Mouse (Mus musculus): ENCODE results near the gene Dennd2c.
A peak's percentile ranks its signal among the peaks of the same experiment; 100 is the strongest.
"Not testable (repeated sequence)": the region's sequence is repeated elsewhere in the genome, so short reads cannot be mapped to it uniquely, and the experiment has no call there.

Dennd2c gene

GRCm38 (mm10) chr3:103204445-103204844, 102.0 kb downstream of the Dennd2c start:
- Histone ChIP-seq H3K36me3 (ENCODE audit: insufficient read depth, low read length) (peaks cover 13% of the 10 kb centered on the region), H3K4me3 (replicated peaks; ENCODE audit: low read length) (no peak overlapping the region), H3K4me1 (replicated peaks; ENCODE audit: low read depth, low read length) (peaks cover 64% of the 10 kb centered on the region), H3K9me3 (ENCODE audit: low read length) (peaks cover 24% of the 10 kb centered on the region), H3K27me3 (ENCODE audit: insufficient read depth, low read length) (no peaks in the 10 kb centered on the region)
- TF ChIP-seq CTCF (conservative IDR thresholded peaks at IDR 0.05; ENCODE audit: low read length) (no peak), NANOG (IDR thresholded peaks at IDR 0.05; ENCODE audit: borderline replicate concordance, low read length) (no peak), POU5F1 (IDR thresholded peaks at IDR 0.05; ENCODE audit: borderline replicate concordance, low read length) (no peak)

DNA sequence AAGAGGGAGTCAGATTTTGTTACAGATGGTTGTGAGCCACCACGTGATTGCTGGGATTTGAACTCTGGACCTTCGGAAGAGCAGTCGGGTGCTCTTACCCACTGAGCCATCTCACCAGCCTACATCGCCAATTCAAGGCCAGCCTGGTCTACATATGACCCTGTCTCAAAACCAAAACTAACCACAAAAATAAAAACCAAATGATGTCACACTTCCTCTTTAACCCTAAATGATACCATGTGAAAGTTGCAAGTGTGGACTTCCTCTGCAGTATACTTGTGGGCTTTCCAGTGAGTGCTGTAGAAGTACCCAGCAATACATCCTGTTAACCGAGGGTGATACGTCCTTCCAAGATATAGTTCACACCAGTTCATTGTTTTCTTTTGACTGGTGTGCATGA, 104.0 kb downstream of the Dennd2c start:
- Histone ChIP-seq H3K36me3 (ENCODE audit: insufficient read depth, low read length) (peaks cover 24% of the 10 kb centered on the region), H3K4me3 (replicated peaks; ENCODE audit: low read length) (peak overlapping the region; percentile 39; the same call in 1 of the 2 replicates), H3K27me3 (ENCODE audit: insufficient read depth, low read length) (no peaks in the 10 kb centered on the region), H3K9me3 (ENCODE audit: low read length) (peaks cover 25% of the 10 kb centered on the region), H3K4me1 (replicated peaks; ENCODE audit: low read depth, low read length) (peaks cover 61% of the 10 kb centered on the region)
- TF ChIP-seq POU5F1 (IDR thresholded peaks at IDR 0.05; ENCODE audit: borderline replicate concordance, low read length) (no peak), CTCF (conservative IDR thresholded peaks at IDR 0.05; ENCODE audit: low read length) (no peak), NANOG (IDR thresholded peaks at IDR 0.05; ENCODE audit: borderline replicate concordance, low read length) (no peak)

DNA sequence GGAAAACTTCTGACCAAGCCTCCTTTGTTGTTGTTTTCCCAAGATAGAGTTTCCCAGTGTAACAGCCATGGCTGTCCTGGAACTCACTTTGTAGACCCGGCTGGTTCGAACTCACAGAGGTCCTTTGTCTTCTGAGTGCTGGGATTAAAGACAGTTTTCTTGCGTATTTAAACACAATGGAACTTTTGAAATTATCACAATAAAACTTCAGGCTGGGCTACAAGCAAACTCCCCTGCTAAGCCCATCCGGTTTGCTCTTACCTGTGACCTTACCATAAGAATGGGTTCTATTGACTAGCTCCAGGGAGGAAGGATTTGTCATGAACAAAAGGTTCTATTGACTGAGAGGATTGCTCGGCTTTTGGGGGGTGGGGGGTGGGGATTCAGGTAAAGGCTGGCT, 105.3 kb downstream of the Dennd2c start:
- Histone ChIP-seq H3K9me3 (ENCODE audit: low read length) (peaks cover 37% of the 10 kb centered on the region), H3K4me1 (replicated peaks; ENCODE audit: low read depth, low read length) (peaks cover 68% of the 10 kb centered on the region), H3K4me3 (replicated peaks; ENCODE audit: low read length) (peak overlapping the region; percentile 39; the same call in 1 of the 2 replicates), H3K27me3 (ENCODE audit: insufficient read depth, low read length) (no peaks in the 10 kb centered on the region), H3K36me3 (ENCODE audit: insufficient read depth, low read length) (peaks cover 32% of the 10 kb centered on the region)
- TF ChIP-seq CTCF (conservative IDR thresholded peaks at IDR 0.05; ENCODE audit: low read length) (no peak), POU5F1 (IDR thresholded peaks at IDR 0.05; ENCODE audit: borderline replicate concordance, low read length) (0 out of 2 replicates have a peak, but pooled peaks have one; percentile 13), NANOG (IDR thresholded peaks at IDR 0.05; ENCODE audit: borderline replicate concordance, low read length) (peak; percentile 92)

GRCm38 (mm10) chr3:103208237-103208636, 105.8 kb downstream of the Dennd2c start:
- H3K4me1 ChIP-seq (replicated peaks; ENCODE audit: low read depth, low read length) = peaks cover 72% of the 10 kb centered on the region
- H3K4me3 ChIP-seq (replicated peaks; ENCODE audit: low read length) = 0 out of 2 replicates have a peak overlapping the region, but pooled peaks have one; percentile 5
- peaks cover 42% of the 10 kb centered on the region for H3K9me3 ChIP-seq (ENCODE audit: low read length)
- H3K27me3 ChIP-seq (ENCODE audit: insufficient read depth, low read length) = no peaks in the 10 kb centered on the region
- H3K36me3 ChIP-seq (ENCODE audit: insufficient read depth, low read length) = peaks cover 32% of the 10 kb centered on the region
- TF ChIP-seq POU5F1 (IDR thresholded peaks at IDR 0.05; ENCODE audit: borderline replicate concordance, low read length) = no peak
- TF ChIP-seq CTCF (conservative IDR thresholded peaks at IDR 0.05; ENCODE audit: low read length) = no peak
- TF ChIP-seq NANOG (IDR thresholded peaks at IDR 0.05; ENCODE audit: borderline replicate concordance, low read length) = no peak

- peaks cover 68% of the 10 kb centered on the region for H3K9me3 ChIP-seq (ENCODE audit: low read length)
- no peak for TF ChIP-seq NANOG (IDR thresholded peaks at IDR 0.05; ENCODE audit: borderline replicate concordance, low read length)
- TF ChIP-seq CTCF (conservative IDR thresholded peaks at IDR 0.05; ENCODE audit: low read length) = no peak
- TF ChIP-seq POU5F1 (IDR thresholded peaks at IDR 0.05; ENCODE audit: borderline replicate concordance, low read length) = no peak
- peaks cover 73% of the 10 kb centered on the region for H3K4me1 ChIP-seq (replicated peaks; ENCODE audit: low read depth, low read length)
- no peak overlapping the region for H3K4me3 ChIP-seq (replicated peaks; ENCODE audit: low read length)
- H3K27me3 ChIP-seq (ENCODE audit: insufficient read depth, low read length) = no peaks in the 10 kb centered on the region
- H3K36me3 ChIP-seq (ENCODE audit: insufficient read depth, low read length) = peaks cover 32% of the 10 kb centered on the region
Measured at GRCm38 (mm10) chr3:103211101-103211500, 108.7 kb downstream of the Dennd2c start.

DNA sequence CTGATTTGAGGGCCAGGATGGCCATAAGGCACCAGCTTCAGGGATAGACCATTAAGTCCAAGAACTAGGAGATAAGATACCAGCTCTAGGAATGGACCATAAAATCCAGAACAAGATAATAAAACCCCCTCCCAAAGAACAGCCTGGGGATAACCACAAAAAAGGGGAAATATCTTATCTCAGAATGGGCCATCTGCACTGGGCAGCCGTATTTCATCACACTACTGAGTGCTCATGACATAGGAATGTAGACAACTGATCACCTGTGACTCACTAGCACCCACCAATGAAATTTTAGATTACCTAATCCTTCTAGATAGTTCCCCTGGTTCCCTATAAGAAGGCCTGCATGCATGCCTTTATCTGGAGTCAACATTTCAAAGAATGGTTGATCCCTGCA, 109.7 kb downstream of the Dennd2c start:
- no peak overlapping the region for H3K4me3 ChIP-seq (replicated peaks; ENCODE audit: low read length)
- peaks cover 75% of the 10 kb centered on the region for H3K9me3 ChIP-seq (ENCODE audit: low read length)
- TF ChIP-seq POU5F1 (IDR thresholded peaks at IDR 0.05; ENCODE audit: borderline replicate concordance, low read length) (no peak), CTCF (conservative IDR thresholded peaks at IDR 0.05; ENCODE audit: low read length) (no peak), NANOG (IDR thresholded peaks at IDR 0.05; ENCODE audit: borderline replicate concordance, low read length) (no peak)
- H3K27me3 ChIP-seq (ENCODE audit: insufficient read depth, low read length) = no peaks in the 10 kb centered on the region
- H3K4me1 ChIP-seq (replicated peaks; ENCODE audit: low read depth, low read length) = peaks cover 64% of the 10 kb centered on the region
- H3K36me3 ChIP-seq (ENCODE audit: insufficient read depth, low read length) = peaks cover 32% of the 10 kb centered on the region

DNA sequence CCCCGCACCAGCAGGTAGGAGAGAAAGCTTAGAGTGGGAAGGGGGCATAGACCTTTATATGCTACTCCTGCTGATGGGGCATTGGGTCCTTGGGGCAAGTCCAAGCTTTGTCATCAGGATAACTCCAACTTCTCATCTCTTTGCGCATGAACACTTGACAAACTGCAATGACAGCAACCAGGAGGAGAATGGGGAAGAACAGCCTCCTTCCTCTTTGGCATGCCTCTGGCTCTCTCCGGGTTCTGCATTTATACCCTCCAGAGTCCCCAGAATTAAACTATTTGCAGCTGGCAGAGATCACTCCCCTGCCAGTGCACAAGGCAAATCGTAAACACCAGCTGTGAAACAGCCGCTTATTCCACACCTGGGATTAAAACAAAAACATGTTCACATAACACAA, 111.1 kb downstream of the Dennd2c start:
- H3K9me3 ChIP-seq (ENCODE audit: low read length) = peaks cover 86% of the 10 kb centered on the region

DNA sequence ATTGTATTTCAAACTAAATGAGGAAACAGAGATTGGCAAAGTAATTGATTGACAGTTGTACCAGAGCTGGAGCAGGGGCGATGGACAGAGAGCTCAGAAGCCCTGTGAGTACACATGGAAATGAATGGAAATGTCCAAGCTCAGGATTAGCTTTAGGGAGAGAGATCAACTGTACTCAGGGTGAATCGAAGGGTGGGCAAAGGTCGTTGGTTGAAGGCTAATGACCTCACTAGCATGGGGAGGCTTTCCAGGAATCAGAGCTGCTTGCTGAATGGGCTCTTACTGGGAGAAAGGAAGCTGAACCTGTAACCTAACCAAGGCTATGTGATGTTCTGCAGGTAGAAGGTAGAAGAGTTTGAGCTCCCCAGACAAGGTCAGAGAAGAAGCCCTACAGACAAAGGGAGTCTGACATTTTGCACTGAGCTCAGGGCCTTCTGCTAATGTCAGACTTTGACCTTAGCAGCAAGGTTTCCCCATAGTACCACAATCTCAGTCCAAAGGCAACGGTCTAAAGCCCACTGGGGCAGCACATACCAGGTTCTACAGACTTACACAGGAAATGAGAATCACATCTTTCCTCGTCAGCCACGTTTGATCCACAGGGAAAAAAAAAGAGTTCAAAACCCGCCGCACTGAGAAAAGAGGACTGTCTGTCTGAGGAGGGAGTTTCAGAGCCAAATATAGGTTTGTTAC, 112.3 kb downstream of the Dennd2c start:
- Histone ChIP-seq H3K4me3 (replicated peaks; ENCODE audit: low read length) (no peak overlapping the region), H3K27me3 (ENCODE audit: insufficient read depth, low read length) (no peaks in the 10 kb centered on the region), H3K36me3 (ENCODE audit: insufficient read depth, low read length) (peaks cover 22% of the 10 kb centered on the region), H3K9me3 (ENCODE audit: low read length) (peaks cover 89% of the 10 kb centered on the region), H3K4me1 (replicated peaks; ENCODE audit: low read depth, low read length) (peaks cover 55% of the 10 kb centered on the region)
- TF ChIP-seq POU5F1 (IDR thresholded peaks at IDR 0.05; ENCODE audit: borderline replicate concordance, low read length) = no peak
- no peak for TF ChIP-seq CTCF (conservative IDR thresholded peaks at IDR 0.05; ENCODE audit: low read length)
- no peak for TF ChIP-seq NANOG (IDR thresholded peaks at IDR 0.05; ENCODE audit: borderline replicate concordance, low read length)

More for the DNA sequence above, 111.1 kb downstream of the Dennd2c start:
- Histone ChIP-seq H3K4me3 (replicated peaks; ENCODE audit: low read length) (no peak overlapping the region), H3K4me1 (replicated peaks; ENCODE audit: low read depth, low read length) (peaks cover 61% of the 10 kb centered on the region), H3K36me3 (ENCODE audit: insufficient read depth, low read length) (peaks cover 32% of the 10 kb centered on the region), H3K27me3 (ENCODE audit: insufficient read depth, low read length) (no peaks in the 10 kb centered on the region)
- TF ChIP-seq CTCF (conservative IDR thresholded peaks at IDR 0.05; ENCODE audit: low read length) (no peak), POU5F1 (IDR thresholded peaks at IDR 0.05; ENCODE audit: borderline replicate concordance, low read length) (no peak), NANOG (IDR thresholded peaks at IDR 0.05; ENCODE audit: borderline replicate concordance, low read length) (no peak)

DNA sequence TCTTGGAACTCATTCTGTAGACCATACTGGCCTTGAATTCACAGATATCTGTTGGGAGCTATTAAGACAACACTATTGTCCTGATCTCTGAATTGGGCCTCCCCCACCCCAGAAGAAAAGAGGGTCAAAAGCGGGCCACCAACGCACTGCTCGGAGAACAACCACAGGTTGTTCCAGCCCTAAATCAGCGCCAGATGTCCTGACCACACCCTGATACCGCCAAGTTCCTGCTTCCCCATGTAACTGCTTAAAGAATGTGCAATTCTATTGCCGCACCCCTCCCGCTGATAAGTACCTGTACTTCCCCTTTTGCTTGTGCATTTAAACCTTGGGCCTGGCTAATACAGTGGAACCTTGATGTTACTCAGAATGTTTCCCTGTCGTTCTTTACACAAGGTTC, 113.0 kb downstream of the Dennd2c start:
- H3K4me1 ChIP-seq (replicated peaks; ENCODE audit: low read depth, low read length) = peaks cover 53% of the 10 kb centered on the region
- peaks cover 89% of the 10 kb centered on the region for H3K9me3 ChIP-seq (ENCODE audit: low read length)
- H3K4me3 ChIP-seq (replicated peaks; ENCODE audit: low read length); H3K27me3 ChIP-seq (ENCODE audit: insufficient read depth, low read length): not testable (repeated sequence)
- H3K36me3 ChIP-seq (ENCODE audit: insufficient read depth, low read length) = peaks cover 16% of the 10 kb centered on the region

All from E14TG2a.4 (cell line).